Mouse (Mus musculus) hematopoietic stem cell, adult 5-6 weeks (primary cell): ENCODE results near the gene Cers6. TPM values are rescaled to one million over a fixed set of nuclear protein-coding genes. Genes with fewer than 3 reads are reported as not detected.

Source experiments
- ATAC-seq, 2 experiments: fragments of 125-278 bp in 1 of 2; replicated peaks in 1 of 2; 2 replicates each; pipeline ENCODE4 v1.8.0; 2016 to 2017; ENCODE audit warnings: inconsistent platforms in 2 of 2, mild to moderate bottlenecking in 2 of 2, moderate number of reproducible peaks in 2 of 2, low read depth in 1 of 2, moderate TSS enrichment in 1 of 2; ENCODE audit not compliant: low FRiP score in 2 of 2, poor library complexity in 2 of 2, severe bottlenecking in 2 of 2, insufficient read depth in 1 of 2, low TSS enrichment in 1 of 2
- total RNA-seq: library from RNA; stranded (forward); fragments of 172-1452, 232-1000 nt; gene quantifications from 2 replicates; pipeline ENCODE4 v1.2.3, GENCODE M21; 2017

The Cers6 gene
- total RNA-seq, 1 experiment from 2014 or later: 8.7 TPM

GRCm38 (mm10) chr2:68873653-68874441, 12.6 kb downstream of the Cers6 start:
- peak; percentile 1 to 25; a peak in 2 of 4 replicates for ATAC-seq

- no peak for ATAC-seq
Measured at GRCm38 (mm10) chr2:68874575-68874974, 13.3 kb downstream of the Cers6 start.

- peak in 1 of 2 experiments; percentile 67; a peak in 1 of 4 replicates for ATAC-seq
Measured at GRCm38 (mm10) chr2:68879071-68879651, 17.9 kb downstream of the Cers6 start.

GRCm38 (mm10) chr2:68884573-68884972, 23.3 kb downstream of the Cers6 start:
- ATAC-seq: no peak

- ATAC-seq: no peak
Measured at GRCm38 (mm10) chr2:68885206-68885605, 24.0 kb downstream of the Cers6 start.

GRCm38 (mm10) chr2:68885766-68886496, 24.7 kb downstream of the Cers6 start:
- no peak for ATAC-seq

- ATAC-seq: no peak
Measured at GRCm38 (mm10) chr2:68886661-68887060, 25.4 kb downstream of the Cers6 start.

GRCm38 (mm10) chr2:68888094-68888705, 27.0 kb downstream of the Cers6 start:
- ATAC-seq: no peak

GRCm38 (mm10) chr2:68889661-68890170, 28.5 kb downstream of the Cers6 start:
- no peak for ATAC-seq

GRCm38 (mm10) chr2:68892476-68892875, 31.2 kb downstream of the Cers6 start:
- no peak for ATAC-seq

GRCm38 (mm10) chr2:68895044-68895764, 34.0 kb downstream of the Cers6 start:
- no peak for ATAC-seq

- no peak for ATAC-seq
Measured at GRCm38 (mm10) chr2:68896196-68896595, 35.0 kb downstream of the Cers6 start.

- ATAC-seq: no peak
Measured at GRCm38 (mm10) chr2:68899770-68900521, 38.7 kb downstream of the Cers6 start.

- peak; percentile 61 to 83 for ATAC-seq
Measured at GRCm38 (mm10) chr2:68900640-68901378, 39.6 kb downstream of the Cers6 start.

- ATAC-seq: peak; percentile 30 to 41; a peak in 1 of 4 replicates
Measured at GRCm38 (mm10) chr2:68901708-68902107, 40.5 kb downstream of the Cers6 start.

GRCm38 (mm10) chr2:68902546-68902945, 41.3 kb downstream of the Cers6 start:
- no peak for ATAC-seq
